Mouse (Mus musculus) liver, adult (tissue): ENCODE data around the gene Apip.

Experiments
- GATA4 ChIP-seq: IDR thresholded peaks from 2 replicates; pipeline ENCODE4 v1.6.1; 2014; ENCODE audit warnings: mild to moderate bottlenecking, low read length; ENCODE audit not compliant: insufficient replicate concordance

Gene Apip

GRCm38 (mm10) chr2:103082853-103083252, 9.4 kb downstream of the Apip start:
- no peak for TF ChIP-seq GATA4

DNA sequence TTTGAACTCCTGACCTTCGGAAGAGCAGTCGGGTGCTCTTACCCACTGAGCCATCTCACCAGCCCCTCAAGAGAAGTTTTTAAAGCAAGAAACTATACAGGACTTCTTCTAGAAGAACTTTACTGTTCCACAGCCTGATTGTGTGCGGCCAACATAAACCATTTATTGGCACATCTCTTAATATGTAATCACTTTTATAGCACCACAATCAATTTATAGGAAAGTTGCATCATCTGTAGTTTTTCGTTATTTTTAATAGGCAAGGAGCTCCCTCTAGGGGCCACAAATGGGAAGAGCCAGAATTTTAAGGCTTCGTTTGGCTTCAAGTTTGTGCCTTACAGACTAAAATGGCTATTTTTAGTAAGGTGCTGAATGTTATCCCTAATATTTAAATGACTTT, 11.0 kb downstream of the Apip start:
- TF ChIP-seq GATA4: no peak

DNA sequence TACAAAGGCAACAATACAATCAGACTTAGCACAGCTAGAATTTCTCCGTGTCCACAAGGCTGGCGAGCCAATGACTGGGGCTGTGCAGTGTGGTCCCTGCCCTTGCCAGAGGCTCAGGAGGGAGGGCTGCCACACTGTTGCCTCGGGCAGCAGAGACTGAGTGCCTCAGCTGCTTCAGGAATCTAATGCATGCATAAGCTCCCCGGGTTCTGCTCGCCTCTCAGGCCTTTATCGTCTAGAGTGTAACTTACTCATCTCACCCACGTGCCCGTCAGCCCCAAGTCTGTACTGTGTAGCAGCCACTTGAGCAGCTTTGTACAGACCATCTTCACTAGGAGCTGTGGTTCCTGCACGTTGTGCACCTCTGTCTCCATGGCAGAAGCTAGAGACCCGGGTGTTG, 12.2 kb downstream of the Apip start:
- no peak for TF ChIP-seq GATA4

- TF ChIP-seq GATA4: no peak
Observed at GRCm38 (mm10) chr2:103086432-103086831, 13.0 kb downstream of the Apip start.

DNA sequence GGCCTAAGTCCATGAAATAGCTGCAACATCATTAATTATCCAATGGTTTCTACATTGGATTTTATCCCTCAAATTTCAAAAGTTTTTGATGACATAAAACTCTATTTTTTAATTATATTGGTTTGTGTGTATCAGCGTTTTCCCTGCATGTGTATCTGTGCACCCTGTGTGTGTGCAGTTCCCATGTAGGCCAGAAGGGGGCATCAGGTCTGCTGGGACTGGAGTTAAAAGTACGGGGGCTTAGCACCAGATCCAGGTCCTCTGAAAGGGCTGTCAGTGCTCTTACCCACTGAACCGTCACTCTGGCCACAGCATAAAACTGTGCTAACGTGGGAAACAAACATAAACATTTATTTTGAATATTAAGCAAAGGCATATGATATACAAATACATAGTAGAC, 14.6 kb downstream of the Apip start:
- TF ChIP-seq GATA4: no peak

- TF ChIP-seq GATA4: no peak
Observed at GRCm38 (mm10) chr2:103089521-103089920, 16.0 kb downstream of the Apip start.

- TF ChIP-seq GATA4: no peak
Observed at GRCm38 (mm10) chr2:103102595-103102994, 29.1 kb downstream of the Apip start.

GRCm38 (mm10) chr2:103106172-103106571, 32.7 kb downstream of the Apip start:
- TF ChIP-seq GATA4: no peak

DNA sequence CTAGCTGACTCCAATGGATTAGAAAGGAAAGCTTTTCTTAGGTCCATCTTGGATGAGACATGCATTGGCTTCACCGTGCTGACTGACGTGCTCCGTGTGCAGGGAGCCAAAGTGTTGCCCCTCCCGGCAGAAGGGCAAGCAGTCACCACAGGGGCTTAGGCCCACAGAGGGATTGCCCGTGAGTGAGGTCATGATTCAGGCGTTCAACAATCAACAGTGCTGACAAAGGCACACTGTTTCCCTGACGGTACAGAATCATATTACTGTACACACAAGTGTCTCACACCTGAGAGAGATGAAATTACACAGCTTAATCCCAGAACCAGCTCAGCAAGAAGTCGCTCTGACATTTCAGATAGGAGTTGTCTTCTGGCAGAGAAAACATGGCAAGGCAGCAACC, 38.2 kb downstream of the Apip start:
- no peak for TF ChIP-seq GATA4

DNA sequence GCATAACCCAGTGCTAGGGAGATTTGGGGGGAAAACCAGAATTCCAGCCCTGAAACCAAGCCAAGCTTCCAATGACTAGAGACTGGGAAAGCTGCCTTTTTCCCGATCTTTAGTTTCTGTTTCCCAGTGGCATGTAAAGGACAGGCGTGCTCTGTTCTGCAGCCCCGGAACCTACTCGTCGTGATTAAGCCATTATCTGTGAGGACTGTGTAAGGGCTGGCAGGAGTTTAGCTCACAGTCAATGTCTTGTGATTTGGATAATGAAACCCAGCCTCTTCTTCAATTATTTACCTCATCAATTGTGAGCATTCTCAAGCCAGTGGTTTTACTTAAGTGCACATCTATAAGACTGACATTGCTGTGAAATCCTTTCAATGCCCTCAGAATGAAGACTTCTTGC, 43.7 kb downstream of the Apip start:
- TF ChIP-seq GATA4: no peak

DNA sequence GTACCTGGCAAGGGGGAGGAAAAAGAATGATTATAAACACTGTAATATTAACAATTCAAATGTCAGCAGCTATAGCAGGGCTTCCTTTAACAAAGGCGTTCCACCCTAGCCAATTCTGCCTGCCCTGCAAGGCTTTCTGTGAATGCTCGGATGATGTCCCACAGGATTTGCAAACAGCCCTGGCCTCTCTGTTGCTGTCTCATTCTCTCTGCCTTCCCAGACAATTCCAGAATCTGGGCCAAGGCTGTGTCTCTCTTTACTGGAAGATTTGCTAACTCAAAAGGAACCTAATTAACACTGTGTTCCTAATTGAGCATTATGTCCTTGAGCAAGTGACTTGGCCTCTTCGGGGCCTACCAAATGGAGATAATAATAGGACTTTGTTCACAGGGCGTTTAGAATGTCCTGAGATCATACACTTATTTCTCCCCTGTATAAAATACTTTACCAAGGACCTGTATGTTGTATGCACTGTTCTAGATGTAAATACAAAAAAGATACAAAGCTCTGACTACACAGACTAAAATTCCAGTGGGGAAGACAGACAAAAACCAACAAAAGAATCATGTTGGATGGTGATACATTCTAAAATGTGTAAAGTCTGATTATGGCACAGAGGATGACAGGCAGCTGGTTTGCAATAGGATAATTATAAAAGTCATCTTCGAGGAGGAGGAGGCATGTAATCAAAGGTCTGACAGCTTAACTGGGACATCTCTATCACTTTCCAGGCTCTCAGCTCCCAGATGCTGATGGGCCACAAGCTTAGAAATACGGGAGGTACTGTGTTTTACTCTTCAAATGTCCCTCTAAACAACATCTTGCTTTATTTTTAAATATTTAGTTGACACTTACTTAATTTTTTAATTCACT, 45.1 kb downstream of the Apip start:
- TF ChIP-seq GATA4: no peak

- TF ChIP-seq GATA4: no peak
Observed at GRCm38 (mm10) chr2:103119197-103119854, 45.9 kb downstream of the Apip start.

GRCm38 (mm10) chr2:103129676-103130075, 56.2 kb downstream of the Apip start:
- TF ChIP-seq GATA4: no peak

DNA sequence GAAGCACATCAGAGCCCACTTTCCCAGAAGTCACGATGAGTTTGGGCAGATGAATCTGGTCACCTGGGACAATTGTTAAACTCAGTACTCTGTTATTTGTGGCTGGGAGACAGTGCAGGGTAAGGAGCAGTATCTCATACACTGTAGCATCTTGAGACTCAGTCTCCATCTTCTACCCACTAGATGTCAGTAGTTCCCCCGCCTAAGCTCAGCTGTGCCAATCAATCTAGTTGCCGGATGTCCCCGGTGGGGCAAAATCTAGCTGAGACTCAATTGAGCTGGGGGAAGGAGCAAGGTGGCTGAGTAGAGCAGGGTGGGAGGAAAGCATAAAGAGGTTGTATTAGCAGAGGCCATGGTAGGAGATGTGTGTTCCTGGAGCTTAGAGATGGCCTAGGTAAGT, 57.7 kb downstream of the Apip start:
- TF ChIP-seq GATA4: no peak

DNA sequence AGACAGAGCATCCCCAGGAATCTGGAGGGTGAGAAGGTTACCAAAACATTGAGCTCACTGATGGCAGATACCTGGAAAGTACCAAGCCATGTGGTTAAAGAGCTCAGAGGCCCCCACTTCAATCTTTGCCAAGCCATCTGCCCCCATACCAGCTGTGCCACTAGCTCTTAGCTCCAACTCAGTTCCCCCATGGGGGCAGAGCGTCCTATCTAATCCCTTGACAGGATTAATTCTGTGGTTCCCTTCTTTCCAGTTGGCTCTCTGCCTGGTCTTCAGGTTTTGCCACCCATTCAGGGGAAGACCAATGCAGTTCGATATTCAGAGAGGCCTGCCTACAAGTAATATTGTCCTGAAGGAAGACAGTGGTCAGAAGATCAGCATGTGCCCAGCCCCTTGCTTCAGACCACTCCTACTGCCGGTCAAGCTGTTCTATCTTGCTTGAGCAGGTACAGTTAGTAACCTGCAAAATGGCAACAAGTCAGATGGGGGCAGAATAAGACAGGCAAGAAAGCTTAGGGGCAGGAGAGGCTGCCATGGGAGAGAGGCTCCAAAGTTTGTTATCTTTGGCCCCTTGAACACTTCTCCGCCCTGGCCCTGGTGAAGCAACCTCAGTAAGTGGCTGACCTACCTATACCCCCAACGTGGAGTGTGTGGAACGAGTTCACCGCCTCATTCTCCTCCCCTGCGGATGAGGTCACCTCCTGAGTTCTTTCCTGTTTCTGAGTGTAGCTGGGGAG, 65.2 kb downstream of the Apip start:
- no peak; the same call in 1 of the 2 replicates for TF ChIP-seq GATA4
